ENCODE assay signal across 9 mouse cellular contexts in genomic region chr1:118772261-118772660, GRCm38 (mm10).
DNase-seq lines count a peak whose midpoint lies in the region; ATAC-seq and TF ChIP-seq lines count a peak whose summit lies in the region.
"Had no signal": no experiment of that assay in that cellular context is flagged by ENCODE, and none has a peak within 500 bp of the region (broad histone marks: within the 10 kb centered on the region; RNA-seq: fewer than 3 reads in every experiment).

No protein-coding gene starts in this region.

- peaks cover 36% of the 10 kb centered on the region for H3K27me3 ChIP-seq in kidney, embryonic 15.5 days
- no peaks in the 10 kb centered on the region for H3K27me3 ChIP-seq in embryonic facial prominence, embryonic 15.5 days
- H3K27me3 ChIP-seq in hindbrain, postnatal 0 days (ENCODE audit: insufficient read depth, low read length): no peaks in the 10 kb centered on the region
- 0 out of 2 replicates have a peak, but pooled peaks cover 7% of the 10 kb centered on the region for H3K27me3 ChIP-seq in limb, embryonic 10.5 days (ENCODE audit: low read depth, poor library complexity, severe bottlenecking)
- H3K27me3 ChIP-seq: embryonic facial prominence, embryonic 12.5 days had no signal

- WGBS in kidney, embryonic 15.5 days: 21% methylated on average over 9 of the region's 9 CpGs
- 17% methylated on average over 9 of the region's 9 CpGs for WGBS in embryonic facial prominence, embryonic 15.5 days
- WGBS in hindbrain, postnatal 0 days: 12% methylated on average over 9 of the region's 9 CpGs
- WGBS in limb, embryonic 10.5 days: 19% methylated on average over 9 of the region's 9 CpGs

- no peak overlapping the region for H3K4me3 ChIP-seq in kidney, embryonic 15.5 days (replicated peaks)
- no peak overlapping the region for H3K4me3 ChIP-seq in embryonic facial prominence, embryonic 15.5 days (replicated peaks)
- H3K4me3 ChIP-seq in hindbrain, postnatal 0 days (ENCODE audit: low read length): no peak overlapping the region
- H3K4me3 ChIP-seq in limb, embryonic 10.5 days: no peak overlapping the region
- H3K4me3 ChIP-seq: embryonic facial prominence, embryonic 12.5 days had no signal

- ATAC-seq in kidney, embryonic 15.5 days (replicated peaks; ENCODE audit: low FRiP score): no peak
- ATAC-seq in embryonic facial prominence, embryonic 15.5 days (ENCODE audit: insufficient number of reproducible peaks, low FRiP score, low TSS enrichment, low read depth): peak; percentile 36; the same call in 1 of the 2 replicates
- peak; percentile 6; the same call in 1 of the 2 replicates for ATAC-seq in hindbrain, postnatal 0 days

- H3K36me3 ChIP-seq in kidney, embryonic 15.5 days: no peaks in the 10 kb centered on the region
- H3K36me3 ChIP-seq in embryonic facial prominence, embryonic 15.5 days: no peaks in the 10 kb centered on the region
- H3K36me3 ChIP-seq in hindbrain, postnatal 0 days (ENCODE audit: insufficient read depth, low read length): no peaks in the 10 kb centered on the region
- H3K36me3 ChIP-seq in limb, embryonic 10.5 days: no peaks in the 10 kb centered on the region
- H3K36me3 ChIP-seq: embryonic facial prominence, embryonic 12.5 days had no signal

- TF ChIP-seq CTCF in hindbrain, postnatal 0 days (IDR thresholded peaks at IDR 0.05; ENCODE audit: low read depth): peak; percentile 77

- no peak overlapping the region for H3K4me2 ChIP-seq in kidney, embryonic 15.5 days
- no peak overlapping the region for H3K4me2 ChIP-seq in embryonic facial prominence, embryonic 15.5 days (replicated peaks)
- no peak overlapping the region for H3K4me2 ChIP-seq in hindbrain, postnatal 0 days (ENCODE audit: low read depth, low read length)
- H3K4me2 ChIP-seq: embryonic facial prominence, embryonic 12.5 days had no signal

- no peaks in the 10 kb centered on the region for H3K9me3 ChIP-seq in kidney, embryonic 15.5 days (replicated peaks)
- no peaks in the 10 kb centered on the region for H3K9me3 ChIP-seq in embryonic facial prominence, embryonic 15.5 days (replicated peaks)
- no peaks in the 10 kb centered on the region for H3K9me3 ChIP-seq in hindbrain, postnatal 0 days (ENCODE audit: low read length)
- H3K9me3 ChIP-seq in limb, embryonic 10.5 days (replicated peaks): no peaks in the 10 kb centered on the region
- H3K9me3 ChIP-seq: embryonic facial prominence, embryonic 12.5 days had no signal

- peak; percentile 49 for DNase-seq in kidney, adult 11 months
- peak; percentile 27 to 59 for DNase-seq in adrenal gland, postnatal 4 days (ENCODE audit: low spot score in 2 of 2)
- peak; percentile 68 for DNase-seq in hindbrain, postnatal 0 days (ENCODE audit: low spot score)
- DNase-seq in limb, embryonic 10.5 days (ENCODE audit: low spot score): peak; percentile 80
- peak; percentile 46 for DNase-seq in ovary, postnatal 10 days (ENCODE audit: low spot score)
- DNase-seq in thymus, postnatal 36 days: peak; percentile 38 to 54

- no peak overlapping the region for H3K9ac ChIP-seq in kidney, embryonic 15.5 days
- no peak overlapping the region for H3K9ac ChIP-seq in embryonic facial prominence, embryonic 15.5 days
- H3K9ac ChIP-seq in hindbrain, postnatal 0 days (replicated peaks; ENCODE audit: low read length): no peak overlapping the region
- H3K9ac ChIP-seq: embryonic facial prominence, embryonic 12.5 days had no signal

- H3K27ac ChIP-seq in kidney, embryonic 15.5 days: no peak overlapping the region
- no peak overlapping the region for H3K27ac ChIP-seq in embryonic facial prominence, embryonic 15.5 days (replicated peaks)
- H3K27ac ChIP-seq in hindbrain, postnatal 0 days: no peak overlapping the region
- no peak overlapping the region for H3K27ac ChIP-seq in limb, embryonic 10.5 days
- H3K27ac ChIP-seq: embryonic facial prominence, embryonic 12.5 days had no signal

- H3K4me1 ChIP-seq in kidney, embryonic 15.5 days: peaks cover 11% of the 10 kb centered on the region
- no peaks in the 10 kb centered on the region for H3K4me1 ChIP-seq in embryonic facial prominence, embryonic 15.5 days
- peaks cover 6% of the 10 kb centered on the region; the same call in 1 of the 2 replicates for H3K4me1 ChIP-seq in hindbrain, postnatal 0 days (ENCODE audit: insufficient read depth, low read length)
- H3K4me1 ChIP-seq in limb, embryonic 10.5 days: peaks cover 12% of the 10 kb centered on the region
- H3K4me1 ChIP-seq: embryonic facial prominence, embryonic 12.5 days had no signal
